Mouse (Mus musculus): Measurements from ENCODE around the gene Pttg1ip.

Pttg1ip gene

DNA sequence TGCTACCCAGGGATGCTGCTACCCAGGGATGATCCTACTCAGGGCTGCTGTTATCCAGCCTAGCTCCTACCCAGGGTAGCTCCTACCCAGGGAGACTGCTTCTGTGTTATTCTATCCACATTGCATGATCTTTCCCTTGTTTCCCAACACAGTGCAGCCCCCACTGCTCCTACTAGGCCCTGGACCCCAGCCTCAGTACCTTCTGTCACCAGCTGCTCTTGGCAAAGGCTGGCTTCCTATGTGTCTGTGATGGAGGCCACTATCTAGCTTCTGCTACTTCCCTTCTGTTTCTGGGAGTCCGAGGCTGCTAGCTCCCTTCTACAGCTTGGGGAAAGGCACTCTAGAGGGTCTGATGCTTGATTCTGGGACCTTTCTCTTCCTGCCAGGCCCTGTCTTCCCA lies 65.9 kb downstream of the Pttg1ip start:
- no peak for DNase-seq

DNA sequence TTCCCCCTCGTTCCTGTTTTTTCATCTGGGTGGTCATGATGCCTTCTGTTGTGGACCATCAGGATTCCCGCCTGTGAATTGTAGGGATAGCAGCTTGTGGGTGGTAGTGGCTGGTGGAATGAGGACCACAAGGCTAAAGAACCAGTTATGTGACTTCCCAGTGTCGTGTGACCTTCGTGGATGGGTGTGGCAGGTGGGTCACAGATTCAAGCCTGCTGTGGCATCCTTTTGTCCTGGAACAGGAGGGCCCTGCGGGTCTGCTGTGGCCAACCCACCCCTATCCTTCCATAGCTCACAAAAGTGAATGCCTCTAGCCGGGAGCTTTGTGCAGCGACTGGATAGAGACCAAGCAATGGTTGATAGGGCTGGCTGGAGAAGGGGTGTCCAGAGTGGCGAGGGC lies 66.4 kb downstream of the Pttg1ip start:
- no peak for DNase-seq

All from embryo, embryonic 11 days (tissue).